Mouse (Mus musculus) lung, embryonic 14.5 days (tissue): ENCODE data around the gene Igf2r. TPM values are rescaled to one million over a fixed set of nuclear protein-coding genes. Genes with fewer than 3 reads are reported as not detected.

Experiments used
- ATAC-seq: fragments of 200-750 bp; cut with Nextera tagmentation; 2 replicates; pipeline ENCODE4 v1.8.0; 2017; ENCODE audit warnings: mild to moderate bottlenecking, moderate TSS enrichment, moderate library complexity; ENCODE audit not compliant: insufficient read depth
- DNase-seq: peaks from one replicate; pipeline ENCODE4 v3.0.0-alpha.2; 2015
- H3K27ac ChIP-seq: fragments of 300-500 bp; sonication (generic); 2 replicates; pipeline ENCODE4 v1.5.1; 2014; ENCODE audit warnings: low read depth, mild to moderate bottlenecking, moderate library complexity
- H3K27me3 ChIP-seq: fragments of 300-500 bp; sonication (generic); 2 replicates; pipeline ENCODE4 v1.6.1; 2014; ENCODE audit warnings: low read length, control low read depth; ENCODE audit not compliant: insufficient read depth
- H3K36me3 ChIP-seq: fragments of 300-500 bp; sonication (generic); 2 replicates; pipeline ENCODE4 v1.6.1; 2014; ENCODE audit warnings: control low read depth; ENCODE audit not compliant: insufficient read depth
- H3K4me1 ChIP-seq: fragments of 300-500 bp; sonication (generic); 2 replicates; pipeline ENCODE4 v1.6.1; 2014; ENCODE audit warnings: antibody characterized with exemption, control low read depth; ENCODE audit not compliant: insufficient read depth
- H3K4me2 ChIP-seq: fragments of 300-500 bp; sonication (generic); 2 replicates; pipeline ENCODE4 v1.6.1; 2014; ENCODE audit warnings: mild to moderate bottlenecking
- H3K4me3 ChIP-seq: fragments of 300-500 bp; sonication (generic); 2 replicates; pipeline ENCODE4 v1.5.1; 2014; ENCODE audit warnings: low read depth, low read length
- H3K9ac ChIP-seq: fragments of 300-500 bp; sonication (generic); 2 replicates; pipeline ENCODE4 v1.6.1; 2014
- H3K9me3 ChIP-seq: fragments of 300-500 bp; sonication (generic); 2 replicates; pipeline ENCODE4 v1.6.1; 2016; ENCODE audit warnings: low read depth, low read length, control low read depth
- CTCF ChIP-seq: IDR thresholded peaks from 2 replicates; pipeline ENCODE4 v1.5.1; 2016; ENCODE audit warnings: antibody characterized with exemption, low read depth
- WGBS: fragments of 180-500 bp; shearing (Covaris S2); extraction: QIAGEN DNeasy Blood & Tissue Kit; methylation state at CpG from one replicate; pipeline ENCODE4 v1.1.7; 2014; 5-methylcytosine and 5-hydroxymethylcytosine counted together
- polyA plus RNA-seq: library from polyadenylated mRNA; unstranded; fragments of >200 nt; fragmentation: Nextera tagmentation; extraction: Ambion mirVana; gene quantifications from 2 replicates; pipeline ENCODE4 v1.2.1, GENCODE M21; 2014

The Igf2r gene
- polyA plus RNA-seq, 1 experiment from 2014 or later = 87.0 TPM

- Histone ChIP-seq H3K4me3 (no peak overlapping the region), H3K9me3 (no peaks in the 10 kb centered on the region), H3K27me3 (no peaks in the 10 kb centered on the region), H3K9ac (no peak overlapping the region), H3K4me2 (no peak overlapping the region), H3K4me1 (peaks cover 20% of the 10 kb centered on the region; the same call in 1 of the 2 replicates), H3K36me3 (no peaks in the 10 kb centered on the region), H3K27ac (no peak overlapping the region)
- DNase-seq (peak; percentile 51), ATAC-seq (no peak)
- no peak for TF ChIP-seq CTCF
- 41% methylated on average over 4 of the region's 4 CpGs for WGBS
Observed at GRCm38 (mm10) chr17:12634814-12635213, 134.7 kb downstream of the Igf2r start.

Other genes starting within 250 kb of the Igf2r start
- gene Slc22a2, start 185.5 kb downstream of the Igf2r start, polyA plus RNA-seq = not detected in 2 replicates
- 1.2 and 5.1 TPM in 2 replicates for gene Slc22a1, start 93.8 kb downstream of the Igf2r start, polyA plus RNA-seq
- 0.67 and 0.97 TPM in 2 replicates for gene Mas1, start 98.5 kb upstream of the Igf2r start, polyA plus RNA-seq
- 0.09 TPM in 1 of 2 replicates, not detected in the other for gene Mrgprh, start 106.4 kb upstream of the Igf2r start, polyA plus RNA-seq
- 1.4 and 2.0 TPM in 2 replicates for gene Pnldc1, start 140.6 kb upstream of the Igf2r start, polyA plus RNA-seq
- gene Tcp1, start 146.0 kb upstream of the Igf2r start, polyA plus RNA-seq = 469 and 508 TPM in 2 replicates
- gene Mrpl18, start 146.7 kb upstream of the Igf2r start, polyA plus RNA-seq = 150 and 151 TPM in 2 replicates
- gene Acat3, start 170.9 kb upstream of the Igf2r start, polyA plus RNA-seq = 0.67 and 0.69 TPM in 2 replicates
- gene Acat2, start 191.1 kb upstream of the Igf2r start, polyA plus RNA-seq = 93.7 and 98.2 TPM in 2 replicates
- 136 TPM in 2 replicates for gene Wtap, start 224.5 kb upstream of the Igf2r start, polyA plus RNA-seq
- 100 and 106 TPM in 2 replicates for gene Sod2, start 237.2 kb upstream of the Igf2r start, polyA plus RNA-seq